Mouse (Mus musculus) midbrain, embryonic 16.5 days (tissue): ENCODE measurements around the gene Arsg. TPM values are rescaled to one million over a fixed set of nuclear protein-coding genes. Genes with fewer than 3 reads are reported as not detected.
A peak's percentile ranks its signal among the peaks of the same experiment; 100 is the strongest.

Experiments
- ATAC-seq: fragments of 200-750 bp; cut with Nextera tagmentation; 2 replicates; pipeline ENCODE4 v1.8.0; 2017; ENCODE audit warnings: moderate TSS enrichment
- H3K27ac ChIP-seq: fragments of 300-500 bp; sonication (generic); 2 replicates; pipeline ENCODE4 v1.5.1; 2014; ENCODE audit warnings: mild to moderate bottlenecking, low read length, mixed read lengths
- H3K27me3 ChIP-seq: fragments of 300-500 bp; sonication (generic); 2 replicates; pipeline ENCODE4 v1.6.1; 2014; ENCODE audit warnings: low read depth, low read length, mixed read lengths; ENCODE audit not compliant: control insufficient read depth, insufficient read depth
- H3K36me3 ChIP-seq: fragments of 300-500 bp; sonication (generic); 2 replicates; pipeline ENCODE4 v1.6.1; 2014; ENCODE audit warnings: mild to moderate bottlenecking, low read length, moderate library complexity, mixed read lengths; ENCODE audit not compliant: control insufficient read depth, insufficient read depth
- H3K4me1 ChIP-seq: fragments of 300-500 bp; sonication (generic); 2 replicates; pipeline ENCODE4 v1.6.1; 2014; ENCODE audit warnings: mild to moderate bottlenecking, low read length, mixed read lengths; ENCODE audit not compliant: control insufficient read depth, insufficient read depth
- H3K4me2 ChIP-seq: fragments of 300-500 bp; sonication (generic); 2 replicates; pipeline ENCODE4 v1.6.1; 2014; ENCODE audit warnings: mild to moderate bottlenecking, low read length, mixed read lengths
- H3K4me3 ChIP-seq: fragments of 300-500 bp; sonication (generic); 2 replicates; pipeline ENCODE4 v1.5.1; 2014; ENCODE audit warnings: low read depth, mild to moderate bottlenecking, low read length, moderate library complexity, mixed read lengths
- H3K9ac ChIP-seq: fragments of 300-500 bp; sonication (generic); 2 replicates; pipeline ENCODE4 v1.6.1; 2014; ENCODE audit warnings: low read depth, low read length, mixed read lengths
- H3K9me3 ChIP-seq: fragments of 300-500 bp; sonication (generic); replicated peaks from 2 replicates; pipeline ENCODE4 v1.6.1; 2014; ENCODE audit warnings: mild to moderate bottlenecking, low read length, mixed read lengths; ENCODE audit not compliant: control insufficient read depth, poor library complexity, severe bottlenecking
- WGBS: fragments of 180-500 bp; shearing (Covaris S2); extraction: QIAGEN DNeasy Blood & Tissue Kit; methylation state at CpG from one replicate; pipeline ENCODE4 v1.1.7; 2014; 5-methylcytosine and 5-hydroxymethylcytosine counted together
- polyA plus RNA-seq: library from polyadenylated mRNA; unstranded; fragments of >200 nt; fragmentation: Nextera tagmentation; extraction: Ambion mirVana; gene quantifications from 2 replicates; pipeline ENCODE4 v1.2.1, GENCODE M21; 2015

Arsg gene
- polyA plus RNA-seq, 1 experiment from 2014 or later, result 4.2 TPM

- peaks cover 19% of the 10 kb centered on the region for H3K36me3 ChIP-seq
- no peaks in the 10 kb centered on the region for H3K9me3 ChIP-seq
- H3K27ac ChIP-seq, result no peak overlapping the region
- WGBS, result 66% methylated on average over 4 of the region's 4 CpGs
- H3K4me3 ChIP-seq, result no peak overlapping the region
- H3K4me1 ChIP-seq, result peaks cover 5% of the 10 kb centered on the region; the same call in 1 of the 2 replicates
- ATAC-seq, result no peak
- H3K9ac ChIP-seq, result no peak overlapping the region
- H3K4me2 ChIP-seq, result peak overlapping the region; percentile 64; the same call in 1 of the 2 replicates
- H3K27me3 ChIP-seq, result no peaks in the 10 kb centered on the region
Observed at GRCm38 (mm10) chr11:109440641-109441040, 32.5 kb upstream of the Arsg start.

- Histone ChIP-seq H3K4me3 (no peak overlapping the region), H3K27ac (no peak overlapping the region), H3K27me3 (no peaks in the 10 kb centered on the region), H3K4me1 (peaks cover 5% of the 10 kb centered on the region; the same call in 1 of the 2 replicates), H3K4me2 (no peak overlapping the region), H3K36me3 (peaks cover 16% of the 10 kb centered on the region), H3K9me3 (no peaks in the 10 kb centered on the region), H3K9ac (no peak overlapping the region)
- WGBS, result 62% methylated on average over 3 of the region's 3 CpGs
- no peak for ATAC-seq
Observed at GRCm38 (mm10) chr11:109441119-109441518, 32.1 kb upstream of the Arsg start.

- ATAC-seq, result no peak
- Histone ChIP-seq H3K36me3 (peaks cover 6% of the 10 kb centered on the region), H3K9me3 (no peaks in the 10 kb centered on the region)
Observed at GRCm38 (mm10) chr11:109442166-109442730, 30.9 kb upstream of the Arsg start.

GRCm38 (mm10) chr11:109443468-109444263 lies 29.5 kb upstream of the Arsg start:
- ATAC-seq, result no peak
- no peaks in the 10 kb centered on the region for H3K27me3 ChIP-seq
- no peak overlapping the region for H3K4me3 ChIP-seq
- no peaks in the 10 kb centered on the region for H3K9me3 ChIP-seq
- 96% methylated on average over 8 of the region's 8 CpGs for WGBS
- no peak overlapping the region for H3K9ac ChIP-seq
- H3K4me1 ChIP-seq, result peaks cover 5% of the 10 kb centered on the region; the same call in 1 of the 2 replicates
- H3K27ac ChIP-seq, result no peak overlapping the region
- H3K36me3 ChIP-seq, result no peaks in the 10 kb centered on the region
- no peak overlapping the region for H3K4me2 ChIP-seq

More at GRCm38 (mm10) chr11:109442166-109442730, 30.9 kb upstream of the Arsg start:
- Histone ChIP-seq H3K27me3 (no peaks in the 10 kb centered on the region), H3K4me3 (no peak overlapping the region), H3K4me2 (no peak overlapping the region), H3K27ac (no peak overlapping the region), H3K9ac (no peak overlapping the region), H3K4me1 (peaks cover 5% of the 10 kb centered on the region; the same call in 1 of the 2 replicates)
- WGBS, result 53% methylated on average over 5 of the region's 5 CpGs

- Histone ChIP-seq H3K27ac (no peak overlapping the region), H3K4me1 (peaks cover 3% of the 10 kb centered on the region; the same call in 1 of the 2 replicates), H3K9me3 (no peaks in the 10 kb centered on the region), H3K4me2 (no peak overlapping the region), H3K27me3 (no peaks in the 10 kb centered on the region), H3K4me3 (no peak overlapping the region), H3K36me3 (no peaks in the 10 kb centered on the region), H3K9ac (no peak overlapping the region)
- no peak for ATAC-seq
- WGBS, result 46% methylated on average over 7 of the region's 7 CpGs
Observed at GRCm38 (mm10) chr11:109444600-109444999, 28.6 kb upstream of the Arsg start.

- Histone ChIP-seq H3K27me3 (no peaks in the 10 kb centered on the region), H3K27ac (no peak overlapping the region), H3K4me1 (no peaks in the 10 kb centered on the region), H3K4me3 (no peak overlapping the region), H3K9me3 (no peaks in the 10 kb centered on the region), H3K4me2 (no peak overlapping the region), H3K9ac (no peak overlapping the region), H3K36me3 (no peaks in the 10 kb centered on the region)
- WGBS, result 49% methylated on average over 13 of the region's 13 CpGs
- peak; percentile 39; the same call in 1 of the 2 replicates for ATAC-seq
Observed at GRCm38 (mm10) chr11:109445438-109446035, 27.6 kb upstream of the Arsg start.

- no peaks in the 10 kb centered on the region for H3K36me3 ChIP-seq
- H3K27ac ChIP-seq, result no peak overlapping the region
- no peak overlapping the region for H3K4me3 ChIP-seq
- no peak for ATAC-seq
- no peaks in the 10 kb centered on the region for H3K9me3 ChIP-seq
- no peak overlapping the region for H3K4me2 ChIP-seq
- H3K27me3 ChIP-seq, result no peaks in the 10 kb centered on the region
- no peaks in the 10 kb centered on the region for H3K4me1 ChIP-seq
- no peak overlapping the region for H3K9ac ChIP-seq
- WGBS, result 86% methylated on average over 11 of the region's 11 CpGs
Observed at GRCm38 (mm10) chr11:109451169-109451568, 22.0 kb upstream of the Arsg start.

GRCm38 (mm10) chr11:109456261-109456660 lies 16.9 kb upstream of the Arsg start:
- Histone ChIP-seq H3K4me2 (no peak overlapping the region), H3K27ac (no peak overlapping the region), H3K4me3 (no peak overlapping the region), H3K9ac (no peak overlapping the region), H3K4me1 (no peaks in the 10 kb centered on the region), H3K9me3 (no peaks in the 10 kb centered on the region), H3K36me3 (no peaks in the 10 kb centered on the region; the same call in 1 of the 2 replicates), H3K27me3 (no peaks in the 10 kb centered on the region)
- 78% methylated on average over 5 of the region's 5 CpGs for WGBS
- no peak for ATAC-seq

- Histone ChIP-seq H3K9ac (no peak overlapping the region), H3K27me3 (no peaks in the 10 kb centered on the region), H3K36me3 (no peaks in the 10 kb centered on the region; the same call in 1 of the 2 replicates), H3K4me1 (no peaks in the 10 kb centered on the region), H3K4me3 (no peak overlapping the region), H3K27ac (no peak overlapping the region), H3K4me2 (no peak overlapping the region), H3K9me3 (no peaks in the 10 kb centered on the region)
- no peak for ATAC-seq
- WGBS, result 95% methylated on average over 11 of the region's 11 CpGs
Observed at GRCm38 (mm10) chr11:109458165-109458564, 15.0 kb upstream of the Arsg start.
